ENCODE assay signal across 9 mouse cellular contexts in the genomic region with DNA sequence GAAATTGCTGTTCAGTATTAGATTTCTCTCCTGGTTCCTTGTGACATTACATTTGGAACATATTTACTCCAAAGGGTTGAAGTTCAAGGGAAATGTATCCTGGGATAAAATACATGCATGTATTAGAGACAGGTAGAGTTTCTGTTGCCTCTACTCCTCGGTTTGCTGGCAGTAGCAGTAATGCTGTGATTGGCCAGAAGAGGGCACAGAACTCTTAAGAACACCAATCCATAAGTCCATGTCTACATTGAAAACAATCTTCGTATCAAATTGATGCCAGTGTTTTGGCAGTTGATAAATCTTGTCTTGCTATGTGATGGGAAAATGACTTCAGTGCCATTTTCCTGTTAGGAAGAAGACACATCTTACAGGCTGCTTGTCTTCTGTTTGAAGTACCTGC.
A peak's percentile ranks its signal among the peaks of the same experiment; 100 is the strongest.
DNase-seq lines count a peak whose midpoint lies in the region; ATAC-seq and TF ChIP-seq lines count a peak whose summit lies in the region.
"Had no signal": no experiment of that assay in that cellular context is flagged by ENCODE, and none has a peak within 500 bp of the region (broad histone marks: within the 10 kb centered on the region; RNA-seq: fewer than 3 reads in every experiment).

No protein-coding gene starts in this region.

- no peaks in the 10 kb centered on the region for H3K27me3 ChIP-seq in hindbrain, embryonic 11.5 days (ENCODE audit: control insufficient read depth, insufficient read depth, low read length)
- no peaks in the 10 kb centered on the region for H3K27me3 ChIP-seq in hindbrain, embryonic 16.5 days (replicated peaks; ENCODE audit: control insufficient read depth, insufficient read depth, low read length)
- no peaks in the 10 kb centered on the region for H3K27me3 ChIP-seq in Patski
- H3K27me3 ChIP-seq in splenic B cell, adult 2 months (ENCODE audit: control insufficient read depth, insufficient read depth, low read length, poor library complexity, severe bottlenecking), result no peaks in the 10 kb centered on the region
- no peaks in the 10 kb centered on the region for H3K27me3 ChIP-seq in hindbrain, embryonic 12.5 days
- H3K27me3 ChIP-seq: embryonic facial prominence, embryonic 13.5 days had no signal

- CTCF ChIA-PET in Patski (lab: Charles Lee), result no interaction called here

- H3K4me2 ChIP-seq in hindbrain, embryonic 11.5 days (replicated peaks; ENCODE audit: low read depth, low read length), result no peak overlapping the region
- H3K4me2 ChIP-seq in hindbrain, embryonic 16.5 days (ENCODE audit: low read length), result no peak overlapping the region
- no peak overlapping the region for H3K4me2 ChIP-seq in hindbrain, embryonic 12.5 days (replicated peaks)
- H3K4me2 ChIP-seq: embryonic facial prominence, embryonic 13.5 days had no signal

- 81% methylated on average over 2 of the region's 2 CpGs for WGBS in hindbrain, embryonic 11.5 days
- WGBS in hindbrain, embryonic 16.5 days, result 58% methylated on average over 2 of the region's 2 CpGs
- WGBS in hindbrain, embryonic 12.5 days, result 67% methylated on average over 2 of the region's 2 CpGs

- in situ Hi-C loops in Patski (cut with MboI; ENCODE audit: low pct_unique_long_range_greater_than_20kb), result loop anchor here (25.0 kb wide), 2 partner anchors 187 to 1037 kb away; a partner anchor contains a TSS

- H3K27ac ChIP-seq in hindbrain, embryonic 11.5 days (ENCODE audit: low read depth, low read length), result no peak overlapping the region
- H3K27ac ChIP-seq in hindbrain, embryonic 16.5 days (ENCODE audit: low read depth, low read length), result no peak overlapping the region
- H3K27ac ChIP-seq in hindbrain, embryonic 12.5 days, result no peak overlapping the region
- H3K27ac ChIP-seq: embryonic facial prominence, embryonic 13.5 days had no signal

- peak; percentile 29 for DNase-seq in hindbrain, embryonic 11.5 days (ENCODE audit: low spot score)
- peak; percentile 36 for DNase-seq in CD4-positive helper T cell, adult 2 months (ENCODE audit: low read depth, low spot score)
- no peak for DNase-seq in Patski (ENCODE audit: low read depth, low spot score)
- peak; percentile 34 for DNase-seq in layer of hippocampus, adult 9-11 months
- peak; percentile 53 for DNase-seq in splenic B cell, adult 2 months (ENCODE audit: low read depth, low spot score)
- DNase-seq in adrenal gland, adult 2 months, result no peak

- no peak overlapping the region for H3K4me3 ChIP-seq in hindbrain, embryonic 11.5 days (ENCODE audit: low read depth, low read length)
- H3K4me3 ChIP-seq in hindbrain, embryonic 16.5 days (ENCODE audit: low read length), result no peak overlapping the region
- H3K4me3 ChIP-seq in hindbrain, embryonic 12.5 days, result no peak overlapping the region
- H3K4me3 ChIP-seq: embryonic facial prominence, embryonic 13.5 days had no signal

- H3K4me1 ChIP-seq in hindbrain, embryonic 11.5 days (replicated peaks; ENCODE audit: control insufficient read depth, insufficient read depth, low read length), result no peaks in the 10 kb centered on the region
- H3K4me1 ChIP-seq in hindbrain, embryonic 16.5 days (ENCODE audit: control insufficient read depth, insufficient read depth, low read depth, low read length), result no peaks in the 10 kb centered on the region
- no peaks in the 10 kb centered on the region for H3K4me1 ChIP-seq in hindbrain, embryonic 12.5 days
- H3K4me1 ChIP-seq: embryonic facial prominence, embryonic 13.5 days had no signal

- no peaks in the 10 kb centered on the region for H3K36me3 ChIP-seq in hindbrain, embryonic 11.5 days (ENCODE audit: control insufficient read depth, insufficient read depth, low read length)
- peaks cover 24% of the 10 kb centered on the region for H3K36me3 ChIP-seq in hindbrain, embryonic 16.5 days (ENCODE audit: control insufficient read depth, insufficient read depth, low read length)
- H3K36me3 ChIP-seq in splenic B cell, adult 2 months (ENCODE audit: control insufficient read depth, insufficient read depth, low read length, poor library complexity, severe bottlenecking), result peaks cover 4% of the 10 kb centered on the region
- H3K36me3 ChIP-seq in hindbrain, embryonic 12.5 days, result peaks cover 61% of the 10 kb centered on the region

- H3K9ac ChIP-seq in hindbrain, embryonic 11.5 days (ENCODE audit: low read depth, low read length), result no peak overlapping the region
- H3K9ac ChIP-seq in hindbrain, embryonic 16.5 days (ENCODE audit: low read depth, low read length), result no peak overlapping the region
- H3K9ac ChIP-seq in hindbrain, embryonic 12.5 days, result no peak overlapping the region
- H3K9ac ChIP-seq: embryonic facial prominence, embryonic 13.5 days had no signal

- no peaks in the 10 kb centered on the region for H3K9me3 ChIP-seq in hindbrain, embryonic 11.5 days (ENCODE audit: control insufficient read depth, low read length)
- no peaks in the 10 kb centered on the region for H3K9me3 ChIP-seq in hindbrain, embryonic 16.5 days (ENCODE audit: control insufficient read depth, low read length)
- H3K9me3 ChIP-seq in hindbrain, embryonic 12.5 days (replicated peaks), result no peaks in the 10 kb centered on the region
- H3K9me3 ChIP-seq: embryonic facial prominence, embryonic 13.5 days had no signal

- no peak for ATAC-seq in hindbrain, embryonic 11.5 days (ENCODE audit: low FRiP score)
- no peak for ATAC-seq in hindbrain, embryonic 16.5 days
- ATAC-seq in Patski, result no peak
- ATAC-seq in hindbrain, embryonic 12.5 days (ENCODE audit: low FRiP score), result no peak

- peak; percentile 51 for TF ChIP-seq CTCF in Patski (IDR thresholded peaks at IDR 0.05)

- POLR2A ChIA-PET in Patski (lab: Charles Lee), result no interaction called here

Comparison
In these comparisons a context has a peak if more than half of its experiments do, and no peak if none do; other contexts are left out.
1. DNase-seq: peak in hindbrain, embryonic 11.5 days (single experiment), CD4-positive helper T cell, adult 2 months (single experiment), layer of hippocampus, adult 9-11 months (single experiment) and splenic B cell, adult 2 months (single experiment); none in Patski (single experiment) and adrenal gland, adult 2 months (single experiment).